Mouse (Mus musculus): Measurements from ENCODE around the gene Gas7.

- TF ChIP-seq CTCF (IDR thresholded peaks at IDR 0.05; ENCODE audit: control insufficient read depth, insufficient read depth, insufficient replicate concordance, low read depth, low read length) (no peak), POLR2A (IDR thresholded peaks at IDR 0.05; ENCODE audit: control insufficient read depth, low read depth, low read length) (no peak)
Observed at GRCm38 (mm10) chr11:67481691-67482090, 26.5 kb downstream of the Gas7 start.
